27 mouse cellular contexts compared by ENCODE assay signal in the genomic region with DNA sequence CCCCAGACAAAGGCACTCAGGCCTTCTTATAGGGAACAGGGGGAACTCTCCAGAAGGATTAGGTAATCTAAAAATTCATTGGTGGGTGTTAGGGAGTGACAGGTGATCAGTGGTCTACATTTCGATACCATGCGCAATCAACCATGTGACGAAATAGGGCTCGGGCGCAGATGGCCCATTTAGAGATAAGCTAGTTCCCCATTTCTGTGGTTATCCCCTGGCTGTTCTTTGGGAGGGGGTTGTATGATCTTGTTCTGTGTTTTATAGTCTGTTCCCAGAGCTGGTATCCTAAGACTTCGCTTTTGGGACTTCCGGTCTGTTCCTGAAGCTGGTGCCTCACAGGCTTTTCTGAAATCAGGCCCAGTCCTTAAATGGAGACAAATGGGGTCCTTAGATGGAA. TPM values are rescaled to one million over a fixed set of nuclear protein-coding genes. Genes with fewer than 3 reads are reported as not detected.
DNase-seq lines count a peak whose midpoint lies in the region; ATAC-seq and TF ChIP-seq lines count a peak whose summit lies in the region.
"Had no signal": no experiment of that assay in that cellular context is flagged by ENCODE, and none has a peak within 500 bp of the region (broad histone marks: within the 10 kb centered on the region; RNA-seq: fewer than 3 reads in every experiment).

No protein-coding gene starts in this region.

- no peak overlapping the region for H3K9ac ChIP-seq in liver, postnatal 0 days (replicated peaks)
- H3K9ac ChIP-seq: embryonic facial prominence, embryonic 13.5 days; kidney, embryonic 15.5 days; limb, embryonic 13.5 days; liver, embryonic 15.5 days; lung, embryonic 15.5 days had no signal

- DNase-seq in thymus, postnatal 0 days (ENCODE audit: low spot score): peak; percentile 9
- DNase-seq in thymus, postnatal 14 days: no peak
- DNase-seq in MEL-GATA-1-ER (ENCODE audit: extremely low read depth, low read depth): peak; percentile 87
- DNase-seq in liver, postnatal 0 days: peak; percentile 17
- peak; percentile 63 for DNase-seq in splenic B cell, adult 2 months (ENCODE audit: low read depth, low spot score)
- no peak for DNase-seq in gastrocnemius, postnatal 4 days (ENCODE audit: low spot score in 2 of 2)
- no peak for DNase-seq in T-cell, adult 2 months (ENCODE audit: low spot score)
- DNase-seq: adrenal gland, adult 2 months; cerebellum, adult 11 months; cerebellum, adult 9-11 months; gastrocnemius, postnatal 14 days; heart, adult 18-20 months; kidney, adult 18-20 months; kidney, postnatal 25 days; midbrain, embryonic 14.5 days; right cerebral cortex, postnatal 25 days had no signal

- no peak overlapping the region for H3K4me3 ChIP-seq in liver, postnatal 0 days (ENCODE audit: low read depth, low read length)
- H3K4me3 ChIP-seq: embryonic facial prominence, embryonic 13.5 days; kidney, embryonic 15.5 days; left cerebral cortex, adult 2 months; limb, embryonic 13.5 days; liver, embryonic 15.5 days; lung, embryonic 15.5 days; megakaryocyte, embryonic 14.5 days had no signal

- no peaks in the 10 kb centered on the region; the same call in 1 of the 2 replicates for H3K4me1 ChIP-seq in liver, postnatal 0 days (ENCODE audit: insufficient read depth)
- H3K4me1 ChIP-seq: embryonic facial prominence, embryonic 13.5 days; limb, embryonic 13.5 days; liver, embryonic 15.5 days; lung, embryonic 15.5 days had no signal

- ATAC-seq in liver, postnatal 0 days: 0 out of 2 replicates have a peak, but pooled peaks have one; percentile 17
- ATAC-seq in erythroid progenitor cell, adult 5-6 weeks (replicated peaks; ENCODE audit: low FRiP score, poor library complexity, severe bottlenecking): no peak
- ATAC-seq: activated CD4-positive, CD25-positive, alpha-beta regulatory T cell, adult 4 months; hindbrain, embryonic 16.5 days had no signal

- no peak overlapping the region for H3K27ac ChIP-seq in liver, postnatal 0 days (ENCODE audit: low read depth)
- H3K27ac ChIP-seq: embryonic facial prominence, embryonic 13.5 days; kidney, embryonic 15.5 days; left cerebral cortex, adult 2 months; limb, embryonic 13.5 days; liver, embryonic 15.5 days; lung, embryonic 15.5 days had no signal

- no peak overlapping the region for H3K4me2 ChIP-seq in liver, postnatal 0 days (ENCODE audit: low read depth, low read length)
- H3K4me2 ChIP-seq: embryonic facial prominence, embryonic 13.5 days; heart, embryonic 11.5 days; kidney, embryonic 15.5 days; limb, embryonic 13.5 days; liver, embryonic 15.5 days; lung, embryonic 15.5 days had no signal

- WGBS in liver, postnatal 0 days (ENCODE audit: insufficient replicate concordance): 32% methylated on average over 7 of the region's 7 CpGs

- TF ChIP-seq EP300 in liver, postnatal 0 days (IDR thresholded peaks at IDR 0.05; ENCODE audit: low read depth): no peak

- H3K9me3 ChIP-seq in liver, postnatal 0 days (ENCODE audit: low read length): no peaks in the 10 kb centered on the region
- H3K9me3 ChIP-seq: embryonic facial prominence, embryonic 13.5 days; kidney, embryonic 15.5 days; limb, embryonic 13.5 days; liver, embryonic 15.5 days; lung, embryonic 15.5 days had no signal

- H3K36me3 ChIP-seq in liver, postnatal 0 days (replicated peaks; ENCODE audit: insufficient read depth, low read length): no peaks in the 10 kb centered on the region
- no peaks in the 10 kb centered on the region for H3K36me3 ChIP-seq in splenic B cell, adult 2 months (ENCODE audit: control insufficient read depth, insufficient read depth, low read length, poor library complexity, severe bottlenecking)
- H3K36me3 ChIP-seq: embryonic facial prominence, embryonic 13.5 days; kidney, embryonic 15.5 days; limb, embryonic 13.5 days; liver, embryonic 15.5 days; lung, embryonic 15.5 days had no signal

- H3K27me3 ChIP-seq in liver, postnatal 0 days (ENCODE audit: insufficient read depth, low read length): no peaks in the 10 kb centered on the region
- no peaks in the 10 kb centered on the region for H3K27me3 ChIP-seq in splenic B cell, adult 2 months (ENCODE audit: control insufficient read depth, insufficient read depth, low read length, poor library complexity, severe bottlenecking)
- H3K27me3 ChIP-seq: embryonic facial prominence, embryonic 13.5 days; kidney, embryonic 15.5 days; limb, embryonic 13.5 days; liver, embryonic 15.5 days; lung, embryonic 15.5 days; megakaryocyte, embryonic 14.5 days had no signal

- TF ChIP-seq CTCF in liver, postnatal 0 days (IDR thresholded peaks at IDR 0.05; ENCODE audit: low read depth): no peak

RNA-seq across cellular contexts. Expression of gene Kif20b, which starts 16.7 kb away (rescaled TPM):
- polyA plus RNA-seq in thymus, postnatal 0 days (2015; fragmentation: Nextera tagmentation; extraction: Ambion mirVana): 68.5 and 72.5 TPM in 2 replicates
- polyA plus RNA-seq in liver, postnatal 0 days (2015; fragmentation: Nextera tagmentation; extraction: Ambion mirVana): 13.9 and 18.0 TPM in 2 replicates
- 10 to 100 TPM; 12.7 to 13.0 TPM for total RNA-seq in gastrocnemius, postnatal 4 days (2021)
- total RNA-seq in erythroid progenitor cell, adult 5-6 weeks (2015; ENCODE audit: low replicate concordance): 189 and 228 TPM in 2 replicates
- 257 and 330 TPM in 2 replicates for total RNA-seq in erythroid progenitor cell, adult 5-6 weeks (2017; ENCODE audit: low replicate concordance)
- polyA plus RNA-seq: adrenal gland, adult 2 months had no signal

RNA-seq across cellular contexts. Expression of gene Pank1, which starts 26.2 kb away (rescaled TPM):
- polyA plus RNA-seq in thymus, postnatal 0 days (2015; fragmentation: Nextera tagmentation; extraction: Ambion mirVana): 2.5 and 3.0 TPM in 2 replicates
- 44.5 and 48.4 TPM in 2 replicates for polyA plus RNA-seq in liver, postnatal 0 days (2015; fragmentation: Nextera tagmentation; extraction: Ambion mirVana)
- 10 to 100 TPM; 12.0 to 12.7 TPM for total RNA-seq in gastrocnemius, postnatal 4 days (2021)
- 2.9 and 4.0 TPM in 2 replicates for total RNA-seq in erythroid progenitor cell, adult 5-6 weeks (2015; ENCODE audit: low replicate concordance)
- total RNA-seq in erythroid progenitor cell, adult 5-6 weeks (2017; ENCODE audit: low replicate concordance): 0.39 and 2.2 TPM in 2 replicates

Comparison
In these comparisons a context has a peak if more than half of its experiments do, and no peak if none do; other contexts are left out.
1. DNase-seq: peak in thymus, postnatal 0 days (single experiment), MEL-GATA-1-ER (single experiment), liver, postnatal 0 days (single experiment) and splenic B cell, adult 2 months (single experiment); none in thymus, postnatal 14 days (single experiment), gastrocnemius, postnatal 4 days (0 of 2) and T-cell, adult 2 months (single experiment).
2. RNA of gene Kif20b, which starts 16.7 kb away (total RNA-seq): 189 to 330 TPM in erythroid progenitor cell, adult 5-6 weeks; 12.7 to 13.0 TPM in gastrocnemius, postnatal 4 days; every median in the first group is over 10 times any median in the second.